Mouse (Mus musculus): ENCODE measurements around the gene Prf1. TPM values are rescaled to one million over a fixed set of nuclear protein-coding genes. Genes with fewer than 3 reads are reported as not detected.
A peak's percentile ranks its signal among the peaks of the same experiment; 100 is the strongest.

Gene Prf1
- total RNA-seq, 2 experiments from 2014 or later, result not detected

GRCm38 (mm10) chr10:61285271-61285670, 12.4 kb upstream of the Prf1 start:
- DNase-seq, result peak; percentile 63 to 65
- intact Hi-C loops (cut with DNase I), result no loop called here

- DNase-seq, result no peak
- intact Hi-C loops (cut with DNase I), result no loop called here
Measured at GRCm38 (mm10) chr10:61286246-61286645, 11.4 kb upstream of the Prf1 start.

- DNase-seq, result no peak
- intact Hi-C loops (cut with DNase I), result no loop called here
Measured at GRCm38 (mm10) chr10:61290016-61290415, 7.6 kb upstream of the Prf1 start.

- DNase-seq, result no peak
- intact Hi-C loops (cut with DNase I), result no loop called here
Measured at GRCm38 (mm10) chr10:61290479-61290878, 7.2 kb upstream of the Prf1 start.

- intact Hi-C loops (cut with DNase I), result no loop called here
- DNase-seq, result no peak
Measured at GRCm38 (mm10) chr10:61294242-61294641, 3.4 kb upstream of the Prf1 start.

GRCm38 (mm10) chr10:61296713-61297445, 754 bp upstream of the Prf1 start:
- no peak for DNase-seq
- intact Hi-C loops (cut with DNase I), result no loop called here

- no peak for DNase-seq
- intact Hi-C loops (cut with DNase I), result no loop called here
Measured at GRCm38 (mm10) chr10:61300996-61301395, 3.4 kb downstream of the Prf1 start.

GRCm38 (mm10) chr10:61304046-61304445, 6.4 kb downstream of the Prf1 start:
- DNase-seq, result no peak

GRCm38 (mm10) chr10:61305928-61306590, 8.4 kb downstream of the Prf1 start:
- intact Hi-C loops (cut with DNase I), result no loop called here
- no peak for DNase-seq

More at GRCm38 (mm10) chr10:61304046-61304445, 6.4 kb downstream of the Prf1 start:
- intact Hi-C loops (cut with DNase I), result no loop called here

- DNase-seq, result no peak
- intact Hi-C loops (cut with DNase I), result no loop called here
Measured at GRCm38 (mm10) chr10:61308706-61309320, 11.2 kb downstream of the Prf1 start.

- intact Hi-C loops (cut with DNase I), result no loop called here
- DNase-seq, result no peak
Measured at GRCm38 (mm10) chr10:61312159-61312558, 14.5 kb downstream of the Prf1 start.

- no peak for DNase-seq
- intact Hi-C loops (cut with DNase I), result no loop called here
Measured at GRCm38 (mm10) chr10:61312754-61313153, 15.1 kb downstream of the Prf1 start.

- intact Hi-C loops (cut with DNase I), result no loop called here
- DNase-seq, result no peak
Measured at GRCm38 (mm10) chr10:61313750-61314149, 16.1 kb downstream of the Prf1 start.

GRCm38 (mm10) chr10:61315324-61315880, 17.8 kb downstream of the Prf1 start:
- intact Hi-C loops (cut with DNase I), result no loop called here
- no peak for DNase-seq

GRCm38 (mm10) chr10:61318527-61318926, 20.9 kb downstream of the Prf1 start:
- intact Hi-C loops (cut with DNase I), result no loop called here
- no peak for DNase-seq

GRCm38 (mm10) chr10:61324717-61325116, 27.1 kb downstream of the Prf1 start:
- DNase-seq, result peak in 1 of 2 experiments; percentile 55
- intact Hi-C loops (cut with DNase I), result no loop called here

- intact Hi-C loops (cut with DNase I), result no loop called here
- DNase-seq, result no peak
Measured at GRCm38 (mm10) chr10:61325782-61326328, 28.2 kb downstream of the Prf1 start.

GRCm38 (mm10) chr10:61327545-61327944, 29.9 kb downstream of the Prf1 start:
- intact Hi-C loops (cut with DNase I), result no loop called here
- DNase-seq, result no peak

- intact Hi-C loops (cut with DNase I), result no loop called here
- DNase-seq, result peak in 1 of 2 experiments; percentile 44
Measured at GRCm38 (mm10) chr10:61328927-61329326, 31.3 kb downstream of the Prf1 start.

- intact Hi-C loops (cut with DNase I), result no loop called here
- DNase-seq, result peak in 1 of 2 experiments; percentile 58
Measured at GRCm38 (mm10) chr10:61331046-61331445, 33.4 kb downstream of the Prf1 start.

- intact Hi-C loops (cut with DNase I), result loop anchor here (2.0 kb wide), 1 partner anchor 60 kb away; no protein-coding TSS in a partner anchor
- DNase-seq, result no peak
Measured at GRCm38 (mm10) chr10:61334545-61334944, 36.9 kb downstream of the Prf1 start.
